Mouse (Mus musculus): Measurements from ENCODE around the gene Olfr1228.

Gene Olfr1228

DNA sequence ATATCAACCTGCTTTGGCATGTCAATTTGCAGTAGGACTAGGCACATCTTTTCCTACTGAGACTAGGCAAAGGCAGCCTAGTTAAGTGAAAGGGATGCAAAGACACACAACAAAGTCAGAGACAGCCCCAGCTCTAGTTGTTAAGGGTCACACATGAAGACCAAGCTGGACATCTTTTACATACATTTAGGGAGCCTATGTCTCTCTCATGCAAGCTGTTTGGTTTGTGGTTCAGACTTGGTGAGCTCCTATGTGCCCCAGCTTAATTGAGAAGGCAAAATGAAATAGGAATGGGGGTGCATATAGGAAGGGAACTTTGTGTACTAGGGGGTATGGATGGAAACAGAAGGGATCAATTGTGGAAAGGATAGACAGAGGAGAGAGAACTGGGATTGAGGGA lies at the start of gene Olfr1228:
Gene Olfr1228, minus strand, starts transcription at position 101 of the 400 bp plus-strand sequence.
- DNase-seq (ENCODE audit: low spot score in 2 of 2), result no peak

DNA sequence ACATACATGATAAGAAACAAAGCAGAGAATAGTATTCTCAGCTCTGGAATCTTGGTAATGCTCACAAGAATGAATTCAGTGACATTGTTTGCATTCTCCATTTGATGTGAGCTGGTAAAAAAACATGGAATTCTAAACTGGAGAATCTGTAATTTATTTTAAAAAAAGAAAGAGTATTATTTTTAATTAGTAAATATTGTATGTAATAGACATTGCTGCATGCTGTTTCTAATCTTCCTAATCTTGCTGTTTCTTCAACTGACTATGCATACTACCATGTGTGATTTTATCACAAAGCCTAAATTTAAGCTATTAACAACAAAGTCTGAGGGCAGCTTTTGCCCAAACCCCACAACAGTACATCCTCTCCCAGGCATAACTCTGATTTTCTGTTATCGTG lies 43.3 kb upstream of the Olfr1228 start, which contains the start of gene Olfr1230:
Gene Olfr1230, minus strand, starts transcription at position 101 of the 400 bp plus-strand sequence.
- DNase-seq (ENCODE audit: low spot score in 2 of 2), result no peak

DNA sequence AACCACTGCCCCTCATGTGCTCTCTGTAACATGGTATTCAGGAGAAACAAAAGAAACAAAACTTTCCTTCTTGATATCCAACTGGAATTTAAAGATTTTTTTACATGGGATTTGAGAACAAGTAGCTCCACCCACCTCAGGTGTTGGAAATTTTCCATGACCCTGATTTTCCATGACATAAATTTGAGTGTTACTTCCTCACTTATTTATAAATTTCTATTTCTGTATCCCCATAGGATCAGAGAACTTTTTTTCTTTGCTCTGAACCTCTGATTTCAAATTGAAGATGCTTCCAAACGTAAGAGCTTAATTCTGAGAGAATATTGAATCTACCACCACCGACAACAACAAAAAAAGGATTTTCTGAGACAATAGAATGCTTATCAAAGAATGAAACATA lies 34.1 kb upstream of the Olfr1228 start, which contains the start of gene Olfr1229:
Gene Olfr1229, minus strand, starts transcription at position 101 of the 400 bp plus-strand sequence.
- no peak for DNase-seq (ENCODE audit: low spot score in 2 of 2)

DNA sequence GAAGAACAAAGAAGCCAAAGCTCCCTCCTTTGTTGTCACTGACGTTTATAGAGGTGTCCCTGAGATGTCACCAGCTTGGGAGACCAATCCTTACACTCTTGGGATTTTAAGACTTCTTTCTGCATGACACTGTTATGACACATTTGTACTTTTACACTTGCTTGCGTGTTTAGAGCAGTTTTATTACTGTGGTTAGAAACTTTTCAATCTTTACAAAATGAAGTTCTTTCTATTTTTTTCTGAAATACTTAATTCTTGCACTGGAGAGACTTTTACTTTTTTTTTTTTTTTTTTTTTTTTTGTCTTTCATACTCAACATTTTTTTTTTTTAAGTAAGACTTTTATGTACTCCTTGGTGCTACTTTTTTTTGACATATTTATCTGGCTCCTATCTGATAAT lies 53.9 kb downstream of the Olfr1228 start, which contains the start of gene Olfr1226:
Gene Olfr1226, minus strand, starts transcription at position 101 of the 400 bp plus-strand sequence.
- no peak for DNase-seq (ENCODE audit: low spot score in 2 of 2)

Measured in heart, adult 9 months (tissue).